Mouse (Mus musculus): ENCODE data around the gene Tfap2a. TPM values are rescaled to one million over a fixed set of nuclear protein-coding genes. Genes with fewer than 3 reads are reported as not detected.

Tfap2a gene
- polyA plus RNA-seq, 1 experiment from 2014 or later: 0.22 TPM

GRCm38 (mm10) chr13:40727731-40728625, 10.2 kb downstream of the Tfap2a start:
- Histone ChIP-seq H3K4me1 (ENCODE audit: control insufficient read depth in 2 of 2, insufficient read depth in 2 of 2, low read length in 2 of 2) (peaks cover 3 to 15% of the 10 kb centered on the region in 2 experiments; a peak in 3 of 4 replicates), H3K4me3 (ENCODE audit: control insufficient read depth in 1 of 2, insufficient read depth in 1 of 2, low read depth in 1 of 2, low read length in 2 of 2) (no peak overlapping the region), H3K4me2 (ENCODE audit: low read length) (no peak overlapping the region), H3K9me3 (ENCODE audit: control insufficient read depth, low read length) (no peaks in the 10 kb centered on the region), H3K36me3 (ENCODE audit: control insufficient read depth, insufficient read depth, low read length) (no peaks in the 10 kb centered on the region), H3K9ac (ENCODE audit: low read length) (no peak overlapping the region), H3K27me3 (ENCODE audit: control insufficient read depth, insufficient read depth, low read length) (peaks cover 81% of the 10 kb centered on the region), H3K27ac (replicated peaks in 1 of 2; ENCODE audit: control insufficient read depth in 1 of 2, insufficient read depth in 1 of 2, low read depth in 2 of 2, low read length in 2 of 2) (no peak overlapping the region)
- no peak for ATAC-seq (ENCODE audit: insufficient number of reproducible peaks, insufficient read depth, low FRiP score, low read depth)
- 2% methylated on average over 42 of the region's 42 CpGs for WGBS

- peaks cover 69% of the 10 kb centered on the region for H3K27me3 ChIP-seq (ENCODE audit: control insufficient read depth, insufficient read depth, low read length)
- no peak for ATAC-seq (ENCODE audit: insufficient number of reproducible peaks, insufficient read depth, low FRiP score, low read depth)
- no peak overlapping the region for H3K4me2 ChIP-seq (ENCODE audit: low read length)
- no peak overlapping the region for H3K9ac ChIP-seq (ENCODE audit: low read length)
- peaks cover 3% of the 10 kb centered on the region in 2 experiments; a peak in 1 of 4 replicates for H3K4me1 ChIP-seq (ENCODE audit: control insufficient read depth in 2 of 2, insufficient read depth in 2 of 2, low read length in 2 of 2)
- WGBS: 12% methylated on average over 7 of the region's 7 CpGs
- H3K9me3 ChIP-seq (ENCODE audit: control insufficient read depth, low read length): no peaks in the 10 kb centered on the region
- no peak overlapping the region for H3K4me3 ChIP-seq (ENCODE audit: control insufficient read depth in 1 of 2, insufficient read depth in 1 of 2, low read depth in 1 of 2, low read length in 2 of 2)
- no peaks in the 10 kb centered on the region for H3K36me3 ChIP-seq (ENCODE audit: control insufficient read depth, insufficient read depth, low read length)
- no peak overlapping the region for H3K27ac ChIP-seq (replicated peaks in 1 of 2; ENCODE audit: control insufficient read depth in 1 of 2, insufficient read depth in 1 of 2, low read depth in 2 of 2, low read length in 2 of 2)
Observed at GRCm38 (mm10) chr13:40725924-40726323, 12.3 kb downstream of the Tfap2a start.

GRCm38 (mm10) chr13:40723598-40723920, 14.6 kb downstream of the Tfap2a start:
- no peaks in the 10 kb centered on the region for H3K9me3 ChIP-seq (ENCODE audit: control insufficient read depth, low read length)
- ATAC-seq (ENCODE audit: insufficient number of reproducible peaks, insufficient read depth, low FRiP score, low read depth): no peak
- H3K27ac ChIP-seq (replicated peaks in 1 of 2; ENCODE audit: control insufficient read depth in 1 of 2, insufficient read depth in 1 of 2, low read depth in 2 of 2, low read length in 2 of 2): no peak overlapping the region
- H3K27me3 ChIP-seq (ENCODE audit: control insufficient read depth, insufficient read depth, low read length): peaks cover 82% of the 10 kb centered on the region
- H3K4me1 ChIP-seq (ENCODE audit: control insufficient read depth in 2 of 2, insufficient read depth in 2 of 2, low read length in 2 of 2): 0 out of 4 replicates have a peak, but pooled peaks cover 0 to 3% of the 10 kb centered on the region in 2 experiments
- peak overlapping the region; percentile 51 for H3K9ac ChIP-seq (ENCODE audit: low read length)
- peak overlapping the region; percentile 58 to 64 for H3K4me3 ChIP-seq (ENCODE audit: control insufficient read depth in 1 of 2, insufficient read depth in 1 of 2, low read depth in 1 of 2, low read length in 2 of 2)
- WGBS: 12% methylated on average over 5 of the region's 5 CpGs
- no peaks in the 10 kb centered on the region for H3K36me3 ChIP-seq (ENCODE audit: control insufficient read depth, insufficient read depth, low read length)
- peak overlapping the region; percentile 84 for H3K4me2 ChIP-seq (ENCODE audit: low read length)

GRCm38 (mm10) chr13:40722741-40723597, 15.2 kb downstream of the Tfap2a start:
- Histone ChIP-seq H3K36me3 (ENCODE audit: control insufficient read depth, insufficient read depth, low read length) (no peaks in the 10 kb centered on the region), H3K4me1 (ENCODE audit: control insufficient read depth in 2 of 2, insufficient read depth in 2 of 2, low read length in 2 of 2) (0 out of 4 replicates have a peak, but pooled peaks cover 0 to 3% of the 10 kb centered on the region in 2 experiments), H3K4me2 (ENCODE audit: low read length) (peak overlapping the region; percentile 84), H3K4me3 (ENCODE audit: control insufficient read depth in 1 of 2, insufficient read depth in 1 of 2, low read depth in 1 of 2, low read length in 2 of 2) (peak overlapping the region; percentile 58 to 64), H3K9ac (ENCODE audit: low read length) (peak overlapping the region; percentile 51), H3K27ac (replicated peaks in 1 of 2; ENCODE audit: control insufficient read depth in 1 of 2, insufficient read depth in 1 of 2, low read depth in 2 of 2, low read length in 2 of 2) (no peak overlapping the region), H3K9me3 (ENCODE audit: control insufficient read depth, low read length) (no peaks in the 10 kb centered on the region), H3K27me3 (ENCODE audit: control insufficient read depth, insufficient read depth, low read length) (peaks cover 82% of the 10 kb centered on the region)
- WGBS: under 1% methylated on average over 70 of the region's 70 CpGs
- ATAC-seq (ENCODE audit: insufficient number of reproducible peaks, insufficient read depth, low FRiP score, low read depth): peak; percentile 96

- no peaks in the 10 kb centered on the region for H3K36me3 ChIP-seq (ENCODE audit: control insufficient read depth, insufficient read depth, low read length)
- peaks cover 2 to 8% of the 10 kb centered on the region in 2 experiments; a peak in 2 of 4 replicates for H3K4me1 ChIP-seq (ENCODE audit: control insufficient read depth in 2 of 2, insufficient read depth in 2 of 2, low read length in 2 of 2)
- no peak overlapping the region for H3K4me2 ChIP-seq (ENCODE audit: low read length)
- 17% methylated on average over 9 of the region's 9 CpGs for whole genome bisulfite sequencing
- peaks cover 83% of the 10 kb centered on the region for H3K27me3 ChIP-seq (ENCODE audit: control insufficient read depth, insufficient read depth, low read length)
- H3K27ac ChIP-seq (replicated peaks in 1 of 2; ENCODE audit: control insufficient read depth in 1 of 2, insufficient read depth in 1 of 2, low read depth in 2 of 2, low read length in 2 of 2): no peak overlapping the region
- H3K9me3 ChIP-seq (ENCODE audit: control insufficient read depth, low read length): no peaks in the 10 kb centered on the region
- no peak overlapping the region for H3K9ac ChIP-seq (ENCODE audit: low read length)
- ATAC-seq (ENCODE audit: insufficient number of reproducible peaks, insufficient read depth, low FRiP score, low read depth): no peak
- no peak overlapping the region for H3K4me3 ChIP-seq (ENCODE audit: control insufficient read depth in 1 of 2, insufficient read depth in 1 of 2, low read depth in 1 of 2, low read length in 2 of 2)
Observed at GRCm38 (mm10) chr13:40719741-40720082, 18.5 kb downstream of the Tfap2a start.

GRCm38 (mm10) chr13:40719066-40719740, 19.0 kb downstream of the Tfap2a start:
- H3K4me2 ChIP-seq (ENCODE audit: low read length): no peak overlapping the region
- H3K27ac ChIP-seq (replicated peaks in 1 of 2; ENCODE audit: control insufficient read depth in 1 of 2, insufficient read depth in 1 of 2, low read depth in 2 of 2, low read length in 2 of 2): no peak overlapping the region
- no peaks in the 10 kb centered on the region for H3K9me3 ChIP-seq (ENCODE audit: control insufficient read depth, low read length)
- H3K4me1 ChIP-seq (ENCODE audit: control insufficient read depth in 2 of 2, insufficient read depth in 2 of 2, low read length in 2 of 2): peaks cover 2 to 8% of the 10 kb centered on the region in 2 experiments; a peak in 2 of 4 replicates
- no peak overlapping the region for H3K9ac ChIP-seq (ENCODE audit: low read length)
- 27% methylated on average over 14 of the region's 14 CpGs for WGBS
- peaks cover 83% of the 10 kb centered on the region for H3K27me3 ChIP-seq (ENCODE audit: control insufficient read depth, insufficient read depth, low read length)
- H3K36me3 ChIP-seq (ENCODE audit: control insufficient read depth, insufficient read depth, low read length): no peaks in the 10 kb centered on the region
- no peak for ATAC-seq (ENCODE audit: insufficient number of reproducible peaks, insufficient read depth, low FRiP score, low read depth)
- H3K4me3 ChIP-seq (ENCODE audit: control insufficient read depth in 1 of 2, insufficient read depth in 1 of 2, low read depth in 1 of 2, low read length in 2 of 2): no peak overlapping the region

Measured in heart, embryonic 14.5 days (tissue).